Mouse (Mus musculus) cerebellum, adult 9-10 months (tissue): ENCODE results near the gene Olfr1238.

Source experiments
- DNase-seq: peaks from one replicate; pipeline ENCODE4 v3.0.0; 2022

Olfr1238 gene

GRCm38 (mm10) chr2:89409576-89409975, at the start of gene Olfr1238:
Gene Olfr1238 (minus strand): TSS chr2:89409676.
- no peak for DNase-seq

- DNase-seq = no peak
Observed at GRCm38 (mm10) chr2:89442900-89443299, 33.4 kb upstream of the Olfr1238 start, which contains the start of gene Olfr1240. Gene Olfr1240 (minus strand): TSS chr2:89443000.

- DNase-seq = no peak
Observed at GRCm38 (mm10) chr2:89420307-89420706, 10.8 kb upstream of the Olfr1238 start, which contains the start of gene Olfr1239. Gene Olfr1239 (minus strand): TSS chr2:89420407.

GRCm38 (mm10) chr2:89414557-89414956, 5.1 kb upstream of the Olfr1238 start:
- no peak for DNase-seq

GRCm38 (mm10) chr2:89400882-89401281, 8.6 kb downstream of the Olfr1238 start:
- no peak for DNase-seq

GRCm38 (mm10) chr2:89364765-89365164, 44.7 kb downstream of the Olfr1238 start, which contains the start of gene Olfr1234:
Gene Olfr1234 (minus strand): TSS chr2:89364865.
- DNase-seq = no peak
